Mouse (Mus musculus): ENCODE results near the gene Hs2st1. TPM values are rescaled to one million over a fixed set of nuclear protein-coding genes. Genes with fewer than 3 reads are reported as not detected.

Hs2st1 gene
- polyA plus RNA-seq, 1 experiment from 2014 or later: 12.7 TPM

GRCm38 (mm10) chr3:144513169-144514121, 56.5 kb downstream of the Hs2st1 start:
- H3K27ac ChIP-seq (replicated peaks): no peak overlapping the region
- no peaks in the 10 kb centered on the region for H3K4me1 ChIP-seq
- no peaks in the 10 kb centered on the region for H3K36me3 ChIP-seq (replicated peaks)
- no peaks in the 10 kb centered on the region for H3K27me3 ChIP-seq (replicated peaks; ENCODE audit: low read depth, poor library complexity, severe bottlenecking)
- 89% methylated on average over 16 of the region's 16 CpGs for WGBS
- no peak for DNase-seq (ENCODE audit: low spot score)
- H3K4me3 ChIP-seq: no peak overlapping the region
- H3K9me3 ChIP-seq: no peaks in the 10 kb centered on the region

DNA sequence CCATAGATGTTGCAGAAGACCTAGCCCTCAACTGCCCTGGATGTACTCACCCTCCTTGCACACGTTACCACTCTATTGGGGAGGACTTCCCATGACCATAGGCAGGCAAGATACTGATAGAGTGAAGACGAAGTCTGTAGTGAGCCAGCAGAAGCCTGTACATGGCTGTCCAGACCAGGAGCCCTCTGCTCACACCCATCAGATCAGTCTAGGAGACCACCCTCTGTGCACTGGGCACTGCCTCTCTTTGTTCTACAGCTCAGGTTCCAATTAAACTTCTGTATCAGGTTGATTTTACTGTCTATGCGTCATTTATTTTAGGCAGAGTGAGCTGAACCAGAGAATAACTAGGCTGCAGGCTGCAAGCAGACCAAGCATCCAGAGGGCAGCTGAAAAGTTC, 59.3 kb downstream of the Hs2st1 start:
- no peak for DNase-seq (ENCODE audit: low spot score)
- H3K4me3 ChIP-seq: no peak overlapping the region
- no peak overlapping the region for H3K27ac ChIP-seq (replicated peaks)
- H3K4me1 ChIP-seq: peaks cover 18% of the 10 kb centered on the region
- WGBS: 89% methylated on average over 3 of the region's 3 CpGs
- no peaks in the 10 kb centered on the region for H3K9me3 ChIP-seq
- no peaks in the 10 kb centered on the region for H3K36me3 ChIP-seq (replicated peaks)
- H3K27me3 ChIP-seq (replicated peaks; ENCODE audit: low read depth, poor library complexity, severe bottlenecking): no peaks in the 10 kb centered on the region

- Histone ChIP-seq H3K9me3 (no peaks in the 10 kb centered on the region), H3K27ac (replicated peaks) (no peak overlapping the region), H3K4me3 (no peak overlapping the region), H3K36me3 (replicated peaks) (no peaks in the 10 kb centered on the region), H3K27me3 (replicated peaks; ENCODE audit: low read depth, poor library complexity, severe bottlenecking) (no peaks in the 10 kb centered on the region), H3K4me1 (peaks cover 21% of the 10 kb centered on the region)
- no peak for DNase-seq (ENCODE audit: low spot score)
- 91% methylated on average over 4 of the region's 4 CpGs for WGBS
Measured at GRCm38 (mm10) chr3:144508342-144508741, 61.6 kb downstream of the Hs2st1 start.

DNA sequence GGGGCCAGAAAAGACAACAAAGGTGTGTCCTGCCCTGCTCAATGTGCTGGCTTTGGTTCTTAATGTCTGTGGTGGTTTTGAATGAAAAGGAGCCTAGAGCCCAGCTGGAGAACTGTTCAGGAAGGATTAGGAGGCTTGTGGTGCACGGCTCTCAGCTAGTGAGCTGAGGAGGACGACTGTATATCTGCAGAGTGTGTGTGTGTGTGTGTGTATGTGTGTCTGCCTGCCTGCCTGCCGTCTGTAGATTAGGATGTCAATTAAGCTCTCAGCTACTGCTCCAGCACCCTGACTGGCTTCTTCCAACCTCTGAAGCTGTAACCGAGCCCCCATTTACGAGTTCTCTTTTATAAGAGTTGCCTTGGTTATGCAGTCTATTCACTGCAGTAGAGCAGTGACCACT, 62.1 kb downstream of the Hs2st1 start:
- no peak overlapping the region for H3K4me3 ChIP-seq
- no peaks in the 10 kb centered on the region for H3K27me3 ChIP-seq (replicated peaks; ENCODE audit: low read depth, poor library complexity, severe bottlenecking)
- 62% methylated on average over 5 of the region's 5 CpGs for WGBS
- no peaks in the 10 kb centered on the region for H3K9me3 ChIP-seq
- H3K36me3 ChIP-seq (replicated peaks): no peaks in the 10 kb centered on the region
- peaks cover 21% of the 10 kb centered on the region for H3K4me1 ChIP-seq
- no peak for DNase-seq (ENCODE audit: low spot score)
- no peak overlapping the region for H3K27ac ChIP-seq (replicated peaks)

DNA sequence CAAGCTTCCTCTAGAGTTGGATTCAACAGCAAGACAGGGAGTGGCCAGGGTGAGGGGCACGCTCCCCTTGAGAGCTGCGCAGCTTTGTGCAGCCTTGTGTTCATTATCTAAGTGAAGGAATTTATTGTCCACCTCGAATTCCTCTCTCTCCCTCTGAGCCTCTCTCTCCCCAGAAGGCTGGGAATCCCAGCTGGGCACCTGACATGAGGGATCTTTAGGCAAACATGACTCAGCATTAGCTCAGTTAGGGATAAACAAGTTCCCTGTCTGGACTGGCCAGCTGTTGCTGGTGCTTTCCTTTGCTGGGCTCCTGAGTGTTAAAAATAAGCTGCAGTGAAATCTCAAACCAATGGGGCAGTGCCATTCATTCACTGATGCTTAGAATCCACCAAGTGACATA, 63.8 kb downstream of the Hs2st1 start:
- peak; percentile 36 for DNase-seq (ENCODE audit: low spot score)
- Histone ChIP-seq H3K27ac (replicated peaks) (peak overlapping the region; percentile 3; the same call in 1 of the 2 replicates), H3K36me3 (replicated peaks) (no peaks in the 10 kb centered on the region), H3K27me3 (replicated peaks; ENCODE audit: low read depth, poor library complexity, severe bottlenecking) (no peaks in the 10 kb centered on the region), H3K4me1 (peaks cover 21% of the 10 kb centered on the region), H3K9me3 (no peaks in the 10 kb centered on the region), H3K4me3 (no peak overlapping the region)
- 23% methylated on average over 3 of the region's 3 CpGs for WGBS

- Histone ChIP-seq H3K27ac (replicated peaks) (no peak overlapping the region), H3K4me3 (no peak overlapping the region), H3K36me3 (replicated peaks) (no peaks in the 10 kb centered on the region), H3K27me3 (replicated peaks; ENCODE audit: low read depth, poor library complexity, severe bottlenecking) (no peaks in the 10 kb centered on the region), H3K4me1 (peaks cover 15% of the 10 kb centered on the region), H3K9me3 (no peaks in the 10 kb centered on the region)
- 85% methylated on average over 7 of the region's 7 CpGs for WGBS
- no peak for DNase-seq (ENCODE audit: low spot score)
Measured at GRCm38 (mm10) chr3:144501930-144502329, 68.1 kb downstream of the Hs2st1 start.

DNA sequence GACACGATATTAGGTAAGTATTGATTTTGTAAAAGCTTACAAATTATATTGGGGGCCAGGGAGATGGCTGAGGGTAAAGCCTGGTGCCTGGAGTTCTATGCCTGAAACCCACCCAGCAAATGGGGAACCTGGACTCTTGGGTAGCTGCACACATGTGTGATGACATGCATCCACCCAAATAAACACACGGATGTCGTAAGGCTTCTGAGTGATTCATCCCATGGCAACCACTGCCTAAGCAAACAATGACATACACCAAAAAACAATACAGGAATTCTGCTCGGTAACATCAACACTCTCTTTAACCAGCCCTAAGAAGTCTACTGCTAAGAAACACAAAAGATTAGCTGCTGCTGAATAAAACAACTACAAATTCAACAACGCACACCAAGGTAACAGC, 73.2 kb downstream of the Hs2st1 start:
- DNase-seq (ENCODE audit: low spot score): no peak
- 88% methylated on average over 5 of the region's 5 CpGs for WGBS
- Histone ChIP-seq H3K4me1 (peaks cover 3% of the 10 kb centered on the region; the same call in 1 of the 2 replicates), H3K4me3 (no peak overlapping the region), H3K9me3 (no peaks in the 10 kb centered on the region), H3K36me3 (replicated peaks) (no peaks in the 10 kb centered on the region), H3K27ac (replicated peaks) (no peak overlapping the region), H3K27me3 (replicated peaks; ENCODE audit: low read depth, poor library complexity, severe bottlenecking) (no peaks in the 10 kb centered on the region)

GRCm38 (mm10) chr3:144494838-144495237, 75.1 kb downstream of the Hs2st1 start:
- Histone ChIP-seq H3K9me3 (no peaks in the 10 kb centered on the region), H3K36me3 (replicated peaks) (no peaks in the 10 kb centered on the region), H3K27ac (replicated peaks) (0 out of 2 replicates have a peak overlapping the region, but pooled peaks have one; percentile 14), H3K4me1 (peaks cover 3% of the 10 kb centered on the region; the same call in 1 of the 2 replicates), H3K4me3 (no peak overlapping the region), H3K27me3 (replicated peaks; ENCODE audit: low read depth, poor library complexity, severe bottlenecking) (no peaks in the 10 kb centered on the region)
- WGBS: 74% methylated on average over 5 of the region's 5 CpGs
- no peak for DNase-seq (ENCODE audit: low spot score)

DNA sequence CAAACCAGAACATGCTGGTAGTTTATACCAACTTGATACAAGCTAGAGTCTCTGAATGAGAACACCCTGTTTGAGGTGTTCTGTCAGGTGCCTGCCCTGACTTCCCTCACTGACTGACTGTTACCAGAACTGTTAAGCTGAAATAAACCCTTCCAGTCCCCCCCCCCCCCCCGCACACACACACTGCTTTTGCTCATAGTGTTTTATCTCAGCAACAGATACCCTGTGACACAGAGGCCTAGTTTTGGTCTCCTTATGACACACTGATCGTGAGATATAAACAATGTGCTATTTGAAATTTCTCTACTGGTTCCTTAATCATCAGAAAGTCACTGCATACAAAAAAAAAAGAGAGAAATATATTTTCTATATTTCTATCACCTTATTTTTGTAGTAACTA, 81.2 kb downstream of the Hs2st1 start:
- H3K27me3 ChIP-seq (replicated peaks; ENCODE audit: low read depth, poor library complexity, severe bottlenecking): no peaks in the 10 kb centered on the region
- DNase-seq (ENCODE audit: low spot score): no peak
- H3K36me3 ChIP-seq (replicated peaks): no peaks in the 10 kb centered on the region
- WGBS: 86% methylated on average over 2 of the region's 2 CpGs
- H3K27ac ChIP-seq (replicated peaks): no peak overlapping the region
- H3K4me3 ChIP-seq: no peak overlapping the region
- no peaks in the 10 kb centered on the region for H3K9me3 ChIP-seq
- no peaks in the 10 kb centered on the region for H3K4me1 ChIP-seq

GRCm38 (mm10) chr3:144480595-144480994, 89.4 kb downstream of the Hs2st1 start:
- H3K9me3 ChIP-seq: no peaks in the 10 kb centered on the region
- H3K27ac ChIP-seq (replicated peaks): no peak overlapping the region
- H3K27me3 ChIP-seq (replicated peaks; ENCODE audit: low read depth, poor library complexity, severe bottlenecking): no peaks in the 10 kb centered on the region
- DNase-seq (ENCODE audit: low spot score): no peak
- peaks cover 16% of the 10 kb centered on the region for H3K4me1 ChIP-seq
- H3K4me3 ChIP-seq: no peak overlapping the region
- WGBS: 80% methylated on average over 5 of the region's 5 CpGs
- H3K36me3 ChIP-seq (replicated peaks): no peaks in the 10 kb centered on the region

GRCm38 (mm10) chr3:144478427-144478794, 91.6 kb downstream of the Hs2st1 start:
- Histone ChIP-seq H3K27ac (replicated peaks) (no peak overlapping the region), H3K4me1 (peaks cover 16% of the 10 kb centered on the region), H3K27me3 (replicated peaks; ENCODE audit: low read depth, poor library complexity, severe bottlenecking) (no peaks in the 10 kb centered on the region), H3K4me3 (no peak overlapping the region), H3K36me3 (replicated peaks) (no peaks in the 10 kb centered on the region), H3K9me3 (no peaks in the 10 kb centered on the region)
- no peak for DNase-seq (ENCODE audit: low spot score)
- WGBS: 89% methylated on average over 7 of the region's 7 CpGs

DNA sequence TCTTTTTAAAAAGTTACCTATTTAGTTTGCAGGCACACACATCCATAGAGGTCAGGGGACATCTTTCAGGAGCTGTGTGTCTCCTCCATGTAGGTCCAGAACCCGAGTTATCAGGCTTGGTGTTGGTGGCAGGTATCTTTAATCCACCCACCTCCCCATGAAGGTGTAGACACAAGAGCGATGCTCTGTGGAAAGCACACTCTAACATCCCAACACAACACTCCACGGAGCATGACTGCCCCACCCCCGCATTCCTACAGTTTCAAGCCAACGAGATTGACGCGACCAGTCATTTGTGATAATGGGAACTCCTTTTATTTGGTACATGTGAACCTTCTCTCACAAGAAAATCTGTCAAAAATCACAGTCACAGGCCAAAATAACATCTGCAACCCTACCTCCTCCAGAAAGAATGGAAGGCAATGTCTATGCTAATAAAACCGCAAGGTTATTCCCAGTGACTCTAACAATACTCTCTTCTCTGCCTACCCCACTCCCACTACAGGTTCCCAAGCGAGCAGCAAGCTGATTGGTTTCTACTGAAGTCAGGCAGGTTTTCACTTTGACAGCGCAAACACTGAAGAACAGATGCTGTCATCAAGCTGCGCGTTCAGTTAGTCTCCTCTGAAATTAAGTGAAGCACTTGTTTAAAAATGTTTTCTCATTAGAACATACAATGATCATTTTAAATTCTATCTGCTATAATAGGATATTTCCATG, 92.1 kb downstream of the Hs2st1 start:
- DNase-seq (ENCODE audit: low spot score): no peak
- no peak overlapping the region for H3K27ac ChIP-seq (replicated peaks)
- WGBS: 90% methylated on average over 12 of the region's 12 CpGs
- no peaks in the 10 kb centered on the region for H3K36me3 ChIP-seq (replicated peaks)
- H3K4me3 ChIP-seq: no peak overlapping the region
- H3K9me3 ChIP-seq: no peaks in the 10 kb centered on the region
- H3K27me3 ChIP-seq (replicated peaks; ENCODE audit: low read depth, poor library complexity, severe bottlenecking): no peaks in the 10 kb centered on the region
- H3K4me1 ChIP-seq: peaks cover 16% of the 10 kb centered on the region

DNA sequence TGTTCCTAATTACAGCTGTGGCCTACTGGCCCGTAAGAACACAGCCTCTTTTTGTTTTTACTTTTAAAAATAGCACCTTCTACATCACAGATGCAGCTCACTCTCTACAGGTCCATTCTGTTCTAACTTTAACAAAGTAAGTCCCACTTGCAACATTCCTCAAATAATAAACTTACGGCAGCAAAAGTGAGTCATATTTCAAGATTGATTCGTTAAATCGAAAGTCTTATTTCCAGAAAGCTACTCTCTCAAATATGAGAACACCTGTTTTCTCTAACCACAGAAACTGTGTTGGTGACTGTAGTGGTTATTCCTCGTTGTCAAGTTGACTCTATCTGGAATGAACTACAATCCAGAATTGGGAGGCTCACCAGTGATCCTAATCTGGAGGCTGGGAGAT, 94.1 kb downstream of the Hs2st1 start:
- H3K4me3 ChIP-seq: no peak overlapping the region
- H3K9me3 ChIP-seq: no peaks in the 10 kb centered on the region
- H3K4me1 ChIP-seq: peaks cover 10% of the 10 kb centered on the region
- WGBS: 93% methylated on average over 5 of the region's 5 CpGs
- no peak for DNase-seq (ENCODE audit: low spot score)
- no peak overlapping the region for H3K27ac ChIP-seq (replicated peaks)
- no peaks in the 10 kb centered on the region for H3K27me3 ChIP-seq (replicated peaks; ENCODE audit: low read depth, poor library complexity, severe bottlenecking)
- no peaks in the 10 kb centered on the region for H3K36me3 ChIP-seq (replicated peaks)
